9 mouse cellular contexts compared by ENCODE assay signal in genomic region chr6:82915889-82916288, GRCm38 (mm10). TPM values are rescaled to one million over a fixed set of nuclear protein-coding genes. Genes with fewer than 3 reads are reported as not detected.
A peak's percentile ranks its signal among the peaks of the same experiment; 100 is the strongest.
DNase-seq lines count a peak whose midpoint lies in the region; ATAC-seq and TF ChIP-seq lines count a peak whose summit lies in the region.
"Had no signal": no experiment of that assay in that cellular context is flagged by ENCODE, and none has a peak within 500 bp of the region (broad histone marks: within the 10 kb centered on the region; RNA-seq: fewer than 3 reads in every experiment).

No protein-coding gene starts in this region.

- TF ChIP-seq POLR2A in thymus, adult 2 months (IDR thresholded peaks at IDR 0.05; ENCODE audit: control insufficient read depth, extremely low read depth, insufficient read depth, low read length, poor library complexity) = no peak

- no peaks in the 10 kb centered on the region for H3K4me1 ChIP-seq in hindbrain, embryonic 10.5 days (replicated peaks)
- H3K4me1 ChIP-seq in hindbrain, embryonic 16.5 days (ENCODE audit: control insufficient read depth, insufficient read depth, low read depth, low read length) = no peaks in the 10 kb centered on the region
- H3K4me1 ChIP-seq in thymus, adult 2 months (replicated peaks; ENCODE audit: control insufficient read depth, insufficient read depth, low read length) = peaks cover 32% of the 10 kb centered on the region
- H3K4me1 ChIP-seq: liver, embryonic 15.5 days had no signal

- DNase-seq in hindbrain, embryonic 10.5 days (ENCODE audit: low spot score) = peak; percentile 45
- DNase-seq in A20 (ENCODE audit: low read depth, low spot score) = peak; percentile 38
- DNase-seq in Muller cell, postnatal 12 days (ENCODE audit: inconsistent ontology term) = peak; percentile 25
- peak; percentile 74 for DNase-seq in cerebellum, adult 8-10 months
- DNase-seq in kidney, postnatal 14 days = peak; percentile 50
- peak; percentile 84 for DNase-seq in thymus, adult 2 months

- H3K9ac ChIP-seq in hindbrain, embryonic 16.5 days (ENCODE audit: low read depth, low read length) = no peak overlapping the region
- H3K9ac ChIP-seq: liver, embryonic 15.5 days had no signal

- no peak overlapping the region for H3K4me2 ChIP-seq in hindbrain, embryonic 16.5 days (ENCODE audit: low read length)
- H3K4me2 ChIP-seq: liver, embryonic 15.5 days had no signal

- TF ChIP-seq CTCF in thymus, adult 2 months (IDR thresholded peaks at IDR 0.05; ENCODE audit: borderline replicate concordance, control insufficient read depth, extremely low read depth, insufficient read depth, low read length, poor library complexity) = peak; percentile 81; the same call in 1 of the 2 replicates

- no peak for ATAC-seq in hindbrain, embryonic 16.5 days
- ATAC-seq in megakaryocyte-erythroid progenitor cell, adult 5-6 weeks (replicated peaks; ENCODE audit: low FRiP score, low TSS enrichment, poor library complexity, severe bottlenecking) = 0 out of 2 replicates have a peak, but pooled peaks have one; percentile 51

- H3K9me3 ChIP-seq in hindbrain, embryonic 10.5 days = no peaks in the 10 kb centered on the region
- H3K9me3 ChIP-seq in hindbrain, embryonic 16.5 days (ENCODE audit: control insufficient read depth, low read length) = no peaks in the 10 kb centered on the region
- H3K9me3 ChIP-seq: liver, embryonic 15.5 days had no signal

- 21% methylated on average over 3 of the region's 3 CpGs for WGBS in hindbrain, embryonic 10.5 days
- WGBS in hindbrain, embryonic 16.5 days = 13% methylated on average over 3 of the region's 3 CpGs
- WGBS in thymus, adult 2 months = 42% methylated on average over 3 of the region's 3 CpGs

- no peaks in the 10 kb centered on the region for H3K36me3 ChIP-seq in hindbrain, embryonic 10.5 days
- H3K36me3 ChIP-seq in hindbrain, embryonic 16.5 days (ENCODE audit: control insufficient read depth, insufficient read depth, low read length) = peaks cover 23% of the 10 kb centered on the region
- H3K36me3 ChIP-seq in thymus, adult 2 months (ENCODE audit: control insufficient read depth, insufficient read depth, low read length) = no peaks in the 10 kb centered on the region
- H3K36me3 ChIP-seq: liver, embryonic 15.5 days had no signal

- no peak overlapping the region for H3K27ac ChIP-seq in hindbrain, embryonic 10.5 days
- no peak overlapping the region for H3K27ac ChIP-seq in hindbrain, embryonic 16.5 days (ENCODE audit: low read depth, low read length)
- no peak overlapping the region for H3K27ac ChIP-seq in thymus, adult 2 months (ENCODE audit: control insufficient read depth, insufficient read depth, low read length)
- H3K27ac ChIP-seq: liver, embryonic 15.5 days had no signal

- H3K27me3 ChIP-seq in hindbrain, embryonic 10.5 days (ENCODE audit: insufficient read depth, poor library complexity, severe bottlenecking) = no peaks in the 10 kb centered on the region
- no peaks in the 10 kb centered on the region; the same call in 1 of the 2 replicates for H3K27me3 ChIP-seq in hindbrain, embryonic 16.5 days (replicated peaks; ENCODE audit: control insufficient read depth, insufficient read depth, low read length)
- no peaks in the 10 kb centered on the region for H3K27me3 ChIP-seq in thymus, adult 2 months (ENCODE audit: control insufficient read depth, insufficient read depth, low read length)

- H3K4me3 ChIP-seq in hindbrain, embryonic 10.5 days = no peak overlapping the region
- no peak overlapping the region for H3K4me3 ChIP-seq in hindbrain, embryonic 16.5 days (ENCODE audit: low read length)
- no peak overlapping the region for H3K4me3 ChIP-seq in thymus, adult 2 months (ENCODE audit: control insufficient read depth, insufficient read depth, low read length)
- H3K4me3 ChIP-seq: liver, embryonic 15.5 days had no signal

RNA-seq across cellular contexts. Expression of gene Sema4f, which starts 23.7 kb away (rescaled TPM):
- 2.9 and 3.2 TPM in 2 replicates for polyA plus RNA-seq in hindbrain, embryonic 10.5 days (2016; fragmentation: Nextera tagmentation; extraction: Ambion mirVana)
- polyA plus RNA-seq in hindbrain, embryonic 16.5 days (2015; fragmentation: Nextera tagmentation; extraction: Ambion mirVana) = 21.9 and 24.8 TPM in 2 replicates
- total RNA-seq in megakaryocyte-erythroid progenitor cell, adult 5-6 weeks (2014; fragmentation: Nextera tagmentation) = not detected in 2 replicates
- total RNA-seq in megakaryocyte-erythroid progenitor cell, adult 5-6 weeks (2017) = not detected in 2 replicates
- polyA plus RNA-seq in thymus, adult 2 months (2012; rRNA removed) = 3.0 and 3.3 TPM in 2 replicates

RNA-seq across cellular contexts. Expression of gene M1ap, which starts 30.8 kb away (rescaled TPM):
- polyA plus RNA-seq in hindbrain, embryonic 10.5 days (2016; fragmentation: Nextera tagmentation; extraction: Ambion mirVana) = 0.22 and 0.42 TPM in 2 replicates
- polyA plus RNA-seq in hindbrain, embryonic 16.5 days (2015; fragmentation: Nextera tagmentation; extraction: Ambion mirVana) = 0.41 TPM in 1 of 2 replicates, not detected in the other
- 11.4 and 16.2 TPM in 2 replicates for total RNA-seq in megakaryocyte-erythroid progenitor cell, adult 5-6 weeks (2014; fragmentation: Nextera tagmentation)
- total RNA-seq in megakaryocyte-erythroid progenitor cell, adult 5-6 weeks (2017) = 7.5 and 10.2 TPM in 2 replicates
- polyA plus RNA-seq in thymus, adult 2 months (2012; rRNA removed) = 0.58 and 1.3 TPM in 2 replicates

Comparison
In these comparisons a context has a peak if more than half of its experiments do, and no peak if none do; other contexts are left out.
1. DNase-seq: peak in every context shown above with its lines; median percentile 84 in thymus, adult 2 months; 74 in cerebellum, adult 8-10 months; 50 in kidney, postnatal 14 days; 45 in hindbrain, embryonic 10.5 days; 38 in A20; 25 in Muller cell, postnatal 12 days.